Mouse (Mus musculus): ENCODE measurements around the gene Calcoco2. TPM values are rescaled to one million over a fixed set of nuclear protein-coding genes. Genes with fewer than 3 reads are reported as not detected.
"Not testable (repeated sequence)": the region's sequence is repeated elsewhere in the genome, so short reads cannot be mapped to it uniquely, and the experiment has no call there.

Gene Calcoco2
- polyA plus RNA-seq, 1 experiment from 2014 or later, result not detected

GRCm38 (mm10) chr11:96116925-96117324 is 5.2 kb upstream of the Calcoco2 start:
- not testable (repeated sequence) for H3K9ac ChIP-seq (replicated peaks); ATAC-seq (ENCODE audit: insufficient number of reproducible peaks, insufficient read depth, low FRiP score, low TSS enrichment, low read depth); H3K27ac ChIP-seq; H3K36me3 ChIP-seq; H3K4me3 ChIP-seq (replicated peaks); H3K9me3 ChIP-seq; H3K4me2 ChIP-seq; H3K4me1 ChIP-seq (replicated peaks)
- peaks cover 15% of the 10 kb centered on the region for H3K27me3 ChIP-seq
- 79% methylated on average over 3 of the region's 3 CpGs for WGBS

GRCm38 (mm10) chr11:96116116-96116515 is 4.4 kb upstream of the Calcoco2 start:
- Histone ChIP-seq H3K4me1 (replicated peaks) (no peaks in the 10 kb centered on the region), H3K9me3 (no peaks in the 10 kb centered on the region), H3K27me3 (peaks cover 12% of the 10 kb centered on the region; the same call in 1 of the 2 replicates), H3K27ac (no peak overlapping the region), H3K9ac (replicated peaks) (no peak overlapping the region), H3K36me3 (no peaks in the 10 kb centered on the region), H3K4me3 (replicated peaks) (no peak overlapping the region), H3K4me2 (no peak overlapping the region)
- ATAC-seq (ENCODE audit: insufficient number of reproducible peaks, insufficient read depth, low FRiP score, low TSS enrichment, low read depth), result no peak
- WGBS, result 88% methylated on average over 3 of the region's 3 CpGs

- peaks cover 6% of the 10 kb centered on the region; the same call in 1 of the 2 replicates for H3K27me3 ChIP-seq
- H3K36me3 ChIP-seq, result no peaks in the 10 kb centered on the region
- H3K9me3 ChIP-seq, result no peaks in the 10 kb centered on the region
- no peak overlapping the region for H3K27ac ChIP-seq
- WGBS, result 91% methylated on average over 6 of the region's 6 CpGs
- ATAC-seq (ENCODE audit: insufficient number of reproducible peaks, insufficient read depth, low FRiP score, low TSS enrichment, low read depth), result no peak
- H3K4me3 ChIP-seq (replicated peaks), result no peak overlapping the region
- no peaks in the 10 kb centered on the region for H3K4me1 ChIP-seq (replicated peaks)
- no peak overlapping the region for H3K9ac ChIP-seq (replicated peaks)
- no peak overlapping the region for H3K4me2 ChIP-seq
Observed at GRCm38 (mm10) chr11:96115416-96115815, 3.7 kb upstream of the Calcoco2 start.

- no peak overlapping the region for H3K27ac ChIP-seq
- H3K4me1 ChIP-seq (replicated peaks), result no peaks in the 10 kb centered on the region
- peaks cover 3% of the 10 kb centered on the region; the same call in 1 of the 2 replicates for H3K27me3 ChIP-seq
- H3K4me3 ChIP-seq (replicated peaks), result no peak overlapping the region
- H3K9ac ChIP-seq (replicated peaks), result no peak overlapping the region
- H3K36me3 ChIP-seq, result no peaks in the 10 kb centered on the region
- WGBS, result 66% methylated on average over 2 of the region's 2 CpGs
- ATAC-seq (ENCODE audit: insufficient number of reproducible peaks, insufficient read depth, low FRiP score, low TSS enrichment, low read depth), result no peak
- no peaks in the 10 kb centered on the region for H3K9me3 ChIP-seq
- no peak overlapping the region for H3K4me2 ChIP-seq
Observed at GRCm38 (mm10) chr11:96114077-96114476, 2.3 kb upstream of the Calcoco2 start.

GRCm38 (mm10) chr11:96110950-96111349 is 814 bp downstream of the Calcoco2 start:
- not testable (repeated sequence) for H3K9ac ChIP-seq (replicated peaks); H3K9me3 ChIP-seq; ATAC-seq (ENCODE audit: insufficient number of reproducible peaks, insufficient read depth, low FRiP score, low TSS enrichment, low read depth); H3K4me1 ChIP-seq (replicated peaks); H3K36me3 ChIP-seq; H3K4me3 ChIP-seq (replicated peaks); H3K27ac ChIP-seq; H3K4me2 ChIP-seq; H3K27me3 ChIP-seq
- 53% methylated on average over 2 of the region's 2 CpGs for WGBS

- no peak for ATAC-seq (ENCODE audit: insufficient number of reproducible peaks, insufficient read depth, low FRiP score, low TSS enrichment, low read depth)
- Histone ChIP-seq H3K27ac (no peak overlapping the region), H3K9ac (replicated peaks) (no peak overlapping the region), H3K4me3 (replicated peaks) (no peak overlapping the region), H3K27me3 (peaks cover 3% of the 10 kb centered on the region), H3K4me2 (no peak overlapping the region), H3K4me1 (replicated peaks) (no peaks in the 10 kb centered on the region), H3K9me3 (no peaks in the 10 kb centered on the region), H3K36me3 (no peaks in the 10 kb centered on the region)
- 81% methylated on average over 1 of the region's 1 CpGs for WGBS
Observed at GRCm38 (mm10) chr11:96108376-96108775, 3.4 kb downstream of the Calcoco2 start.

- 13% methylated on average over 3 of the region's 3 CpGs for WGBS
- Histone ChIP-seq H3K4me3 (replicated peaks) (no peak overlapping the region), H3K9me3 (0 out of 2 replicates have a peak, but pooled peaks cover under 1% of the 10 kb centered on the region), H3K9ac (replicated peaks) (no peak overlapping the region), H3K27ac (no peak overlapping the region), H3K36me3 (no peaks in the 10 kb centered on the region), H3K4me2 (no peak overlapping the region), H3K4me1 (replicated peaks) (no peaks in the 10 kb centered on the region), H3K27me3 (0 out of 2 replicates have a peak, but pooled peaks cover 4% of the 10 kb centered on the region)
- ATAC-seq (ENCODE audit: insufficient number of reproducible peaks, insufficient read depth, low FRiP score, low TSS enrichment, low read depth), result no peak
Observed at GRCm38 (mm10) chr11:96093361-96093760, 18.4 kb downstream of the Calcoco2 start.

- Histone ChIP-seq H3K4me2 (no peak overlapping the region), H3K36me3 (no peaks in the 10 kb centered on the region), H3K4me1 (replicated peaks) (no peaks in the 10 kb centered on the region), H3K27me3 (0 out of 2 replicates have a peak, but pooled peaks cover 4% of the 10 kb centered on the region), H3K4me3 (replicated peaks) (no peak overlapping the region), H3K27ac (no peak overlapping the region), H3K9ac (replicated peaks) (no peak overlapping the region), H3K9me3 (peaks cover 6% of the 10 kb centered on the region; the same call in 1 of the 2 replicates)
- WGBS, result 46% methylated on average over 7 of the region's 7 CpGs
- ATAC-seq (ENCODE audit: insufficient number of reproducible peaks, insufficient read depth, low FRiP score, low TSS enrichment, low read depth), result no peak
Observed at GRCm38 (mm10) chr11:96092674-96093291, 19.0 kb downstream of the Calcoco2 start.

- H3K27ac ChIP-seq, result no peak overlapping the region
- H3K4me1 ChIP-seq (replicated peaks), result no peaks in the 10 kb centered on the region
- H3K36me3 ChIP-seq, result no peaks in the 10 kb centered on the region
- no peak overlapping the region for H3K4me2 ChIP-seq
- peaks cover 6% of the 10 kb centered on the region; the same call in 1 of the 2 replicates for H3K9me3 ChIP-seq
- H3K4me3 ChIP-seq (replicated peaks), result no peak overlapping the region
- no peak for ATAC-seq (ENCODE audit: insufficient number of reproducible peaks, insufficient read depth, low FRiP score, low TSS enrichment, low read depth)
- no peak overlapping the region for H3K9ac ChIP-seq (replicated peaks)
- H3K27me3 ChIP-seq, result 0 out of 2 replicates have a peak, but pooled peaks cover 4% of the 10 kb centered on the region
- 56% methylated on average over 2 of the region's 2 CpGs for WGBS
Observed at GRCm38 (mm10) chr11:96091073-96091472, 20.7 kb downstream of the Calcoco2 start.

GRCm38 (mm10) chr11:96087981-96088380 is 23.8 kb downstream of the Calcoco2 start:
- peaks cover 3% of the 10 kb centered on the region; the same call in 1 of the 2 replicates for H3K27me3 ChIP-seq
- H3K4me1 ChIP-seq (replicated peaks), result no peaks in the 10 kb centered on the region
- H3K4me3 ChIP-seq (replicated peaks), result no peak overlapping the region
- ATAC-seq (ENCODE audit: insufficient number of reproducible peaks, insufficient read depth, low FRiP score, low TSS enrichment, low read depth), result no peak
- H3K27ac ChIP-seq, result no peak overlapping the region
- H3K36me3 ChIP-seq, result no peaks in the 10 kb centered on the region
- H3K9me3 ChIP-seq, result peaks cover 6% of the 10 kb centered on the region; the same call in 1 of the 2 replicates
- no peak overlapping the region for H3K9ac ChIP-seq (replicated peaks)
- 87% methylated on average over 6 of the region's 6 CpGs for WGBS
- no peak overlapping the region for H3K4me2 ChIP-seq

GRCm38 (mm10) chr11:96082682-96083081 is 29.1 kb downstream of the Calcoco2 start:
- Histone ChIP-seq H3K9me3 (no peaks in the 10 kb centered on the region), H3K4me1 (replicated peaks) (no peaks in the 10 kb centered on the region), H3K4me2 (no peak overlapping the region), H3K4me3 (replicated peaks) (no peak overlapping the region), H3K27me3 (no peaks in the 10 kb centered on the region; the same call in 1 of the 2 replicates), H3K27ac (no peak overlapping the region), H3K36me3 (no peaks in the 10 kb centered on the region), H3K9ac (replicated peaks) (no peak overlapping the region)
- no peak for ATAC-seq (ENCODE audit: insufficient number of reproducible peaks, insufficient read depth, low FRiP score, low TSS enrichment, low read depth)
- WGBS, result 76% methylated on average over 3 of the region's 3 CpGs

GRCm38 (mm10) chr11:96080736-96081135 is 31.0 kb downstream of the Calcoco2 start:
- H3K36me3 ChIP-seq, result no peaks in the 10 kb centered on the region
- H3K4me3 ChIP-seq (replicated peaks), result no peak overlapping the region
- ATAC-seq (ENCODE audit: insufficient number of reproducible peaks, insufficient read depth, low FRiP score, low TSS enrichment, low read depth), result no peak
- no peaks in the 10 kb centered on the region for H3K9me3 ChIP-seq
- no peak overlapping the region for H3K27ac ChIP-seq
- H3K4me1 ChIP-seq (replicated peaks), result no peaks in the 10 kb centered on the region
- no peak overlapping the region for H3K4me2 ChIP-seq
- no peaks in the 10 kb centered on the region; the same call in 1 of the 2 replicates for H3K27me3 ChIP-seq
- WGBS, result 73% methylated on average over 5 of the region's 5 CpGs
- H3K9ac ChIP-seq (replicated peaks), result no peak overlapping the region
